Mouse (Mus musculus) E14TG2a.4 (cell line): ENCODE results near the gene Celsr1.

ENCODE experiments used
- CTCF ChIP-seq: conservative IDR thresholded peaks from 2 replicates; pipeline ENCODE4 v1.5.1; 2014; ENCODE audit warnings: low read length
- NANOG ChIP-seq: IDR thresholded peaks from 2 replicates; pipeline ENCODE4 v1.6.1; 2014; ENCODE audit warnings: borderline replicate concordance, low read length, mixed read lengths
- POU5F1 ChIP-seq: IDR thresholded peaks from 2 replicates; pipeline ENCODE4 v1.6.1; 2014; ENCODE audit warnings: low read length, borderline replicate concordance

GRCm38 (mm10) chr15:86034781-86035360, 1.3 kb upstream of the Celsr1 start:
- TF ChIP-seq CTCF (no peak), POU5F1 (no peak), NANOG (no peak)
